Mouse (Mus musculus): ENCODE measurements at regions not wholly inside any gene's neighbourhood (a gene's known extent, or its start where the extent isn't known, plus 50 kb on each side); places are given as distances from the start of the nearest gene placed in this dataset.

- DNase-seq (ENCODE audit: low spot score): no peak
Measured at GRCm38 (mm10) chr7:36420741-36421140, 277.2 kb upstream of the Tshz3 start.

DNA sequence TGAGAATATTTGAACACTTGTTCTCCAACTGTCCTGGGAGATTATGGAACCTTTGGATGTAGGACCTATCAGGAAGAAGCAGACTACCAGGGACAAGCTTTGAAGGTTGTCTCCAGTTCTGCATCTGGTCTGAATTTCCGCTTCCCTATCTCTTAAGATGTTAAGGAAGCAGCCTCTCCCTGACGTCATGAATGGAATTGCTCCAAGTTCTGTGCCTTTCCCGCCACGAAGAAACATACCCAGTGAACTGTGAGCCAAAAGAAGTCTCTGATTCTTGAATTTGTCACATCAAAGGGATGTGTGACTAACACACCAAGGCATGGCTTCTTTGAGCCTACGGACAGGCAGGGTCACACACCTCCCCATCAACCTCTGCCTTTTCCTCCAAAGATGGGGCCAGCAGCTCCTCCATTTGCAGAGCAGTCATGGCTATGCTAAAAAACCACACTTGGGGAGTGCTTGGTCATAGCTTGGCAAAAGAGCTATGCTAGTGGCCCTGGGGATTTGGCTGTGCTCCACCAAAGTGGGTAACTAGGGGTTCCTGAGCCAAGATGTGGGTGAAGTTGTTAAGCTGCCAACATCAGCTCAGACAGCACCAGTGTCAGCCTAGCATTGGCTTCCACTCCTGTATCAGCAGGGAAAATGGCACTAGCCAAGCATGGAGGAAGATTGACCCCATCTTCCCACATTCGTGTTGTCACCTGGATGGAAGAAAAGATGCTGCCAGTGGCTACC is 248.6 kb upstream of the Tshz3 start:
- DNase-seq (ENCODE audit: low spot score): no peak

DNA sequence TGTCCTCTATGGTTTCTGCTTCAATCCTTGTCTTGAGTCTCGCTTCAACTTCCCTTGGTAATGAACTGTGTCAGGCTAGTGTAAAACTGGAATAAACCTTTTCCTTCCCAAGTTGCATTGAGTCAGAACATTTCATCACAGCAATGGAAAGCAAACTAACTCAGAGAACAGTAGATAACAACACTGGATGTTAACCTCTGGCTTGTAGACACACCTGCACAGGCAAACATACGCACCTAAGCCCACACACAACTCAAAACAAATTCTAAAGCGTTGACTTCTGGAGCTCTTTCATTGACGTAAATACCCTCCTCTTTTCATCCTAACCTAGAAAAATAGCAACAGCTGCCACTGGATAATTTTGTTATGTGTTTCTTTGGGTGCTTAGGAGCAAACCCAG is 244.1 kb upstream of the Tshz3 start:
- DNase-seq (ENCODE audit: low spot score): no peak

GRCm38 (mm10) chr7:36456080-36456479 is 241.8 kb upstream of the Tshz3 start:
- DNase-seq (ENCODE audit: low spot score): no peak

- no peak for DNase-seq (ENCODE audit: low spot score)
Measured at GRCm38 (mm10) chr7:36462422-36462833, 235.5 kb upstream of the Tshz3 start.

GRCm38 (mm10) chr7:36469386-36469785 is 228.5 kb upstream of the Tshz3 start:
- no peak for DNase-seq (ENCODE audit: low spot score)

- DNase-seq (ENCODE audit: low spot score): no peak
Measured at GRCm38 (mm10) chr7:36473532-36473931, 224.4 kb upstream of the Tshz3 start.

- no peak for DNase-seq (ENCODE audit: low spot score)
Measured at GRCm38 (mm10) chr7:36476434-36476833, 221.5 kb upstream of the Tshz3 start.

GRCm38 (mm10) chr7:36476851-36477644 is 220.9 kb upstream of the Tshz3 start:
- DNase-seq (ENCODE audit: low spot score): no peak

DNA sequence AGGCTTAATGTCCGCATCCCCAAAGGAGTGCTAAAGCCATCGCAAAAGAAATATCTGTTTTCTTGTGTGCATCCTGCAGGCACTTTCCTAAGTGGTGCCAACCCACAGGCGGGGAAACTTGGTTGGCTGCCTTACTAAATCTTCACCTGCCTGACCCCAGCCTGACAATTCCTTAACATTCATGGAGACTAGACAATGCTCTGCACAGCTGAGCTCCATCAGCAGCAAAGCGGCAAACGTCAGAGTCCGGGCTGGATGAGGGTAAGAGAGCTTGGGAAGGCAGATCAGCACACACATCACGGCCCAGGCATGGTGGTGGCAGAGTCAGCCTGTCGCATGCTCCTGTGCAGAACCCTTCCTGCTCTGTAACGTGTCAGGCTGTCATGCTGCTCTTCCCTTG is 209.8 kb upstream of the Tshz3 start:
- DNase-seq (ENCODE audit: low spot score): no peak

DNA sequence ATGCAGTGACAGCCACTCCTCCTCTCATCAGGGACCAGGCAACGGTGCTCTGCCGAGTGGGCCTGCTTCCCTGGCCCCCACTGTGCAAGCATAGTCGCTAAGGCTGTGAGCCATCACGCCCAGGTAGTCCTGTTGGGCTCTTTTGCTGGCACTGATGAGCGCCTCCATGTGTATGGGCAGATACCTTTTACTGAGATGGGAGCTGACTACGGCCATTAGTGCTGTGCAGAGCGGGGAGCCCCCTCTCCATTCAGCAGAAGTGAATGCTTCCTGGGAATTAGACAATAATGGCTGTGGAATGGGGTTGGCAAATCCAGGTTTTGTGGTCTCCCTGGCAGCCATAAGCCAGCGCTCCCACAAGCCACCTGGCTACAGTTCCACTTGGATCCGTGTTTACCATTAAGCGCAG is 206.7 kb upstream of the Tshz3 start:
- no peak for DNase-seq (ENCODE audit: low spot score)

- no peak for DNase-seq (ENCODE audit: low spot score)
Measured at GRCm38 (mm10) chr7:36504010-36504875, 193.7 kb upstream of the Tshz3 start.

DNA sequence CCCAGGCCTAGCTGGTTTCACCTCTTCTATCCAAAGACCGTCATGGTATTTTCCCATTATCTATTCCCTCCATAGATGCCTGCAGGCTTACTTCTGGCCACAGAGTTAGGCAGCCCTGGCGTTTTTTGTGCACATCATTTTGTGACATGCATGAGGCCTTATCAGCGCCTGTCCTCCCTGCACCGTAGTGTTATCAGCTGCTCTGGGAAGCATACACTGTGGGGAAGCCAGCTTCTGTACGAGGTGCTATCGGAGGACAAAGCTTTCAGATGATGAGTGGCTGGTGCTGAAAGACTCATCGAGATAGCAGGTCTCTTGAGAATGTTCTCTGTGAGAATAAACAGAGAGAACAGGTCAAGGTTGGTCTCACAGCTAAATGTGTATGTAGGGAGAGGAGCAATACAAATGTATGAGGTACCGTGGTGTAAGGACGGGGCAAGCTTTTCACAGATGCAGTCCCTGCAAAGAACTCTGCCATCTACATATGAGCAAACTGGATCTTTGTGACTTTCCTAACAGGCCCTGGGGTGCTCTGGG is 190.0 kb upstream of the Tshz3 start:
- DNase-seq (ENCODE audit: low spot score): no peak

DNA sequence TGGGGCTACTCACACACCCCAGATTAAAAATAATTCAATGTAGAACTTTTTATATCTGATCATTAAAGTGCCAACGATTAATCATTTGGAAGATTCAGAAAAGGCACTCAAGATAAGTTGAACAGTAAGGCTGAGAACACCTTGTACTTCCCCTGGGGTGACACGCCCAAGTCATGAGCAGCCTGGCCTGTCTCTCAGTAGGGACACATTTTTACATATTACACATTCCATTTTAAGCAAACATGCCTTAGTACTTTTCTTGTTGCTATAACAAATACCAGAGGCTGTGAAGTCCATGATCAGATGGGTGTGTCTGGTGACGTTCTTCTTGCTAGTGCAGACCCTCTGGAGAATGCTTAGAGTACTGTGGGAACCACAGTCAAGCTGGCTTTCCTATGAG is 184.2 kb upstream of the Tshz3 start:
- no peak for DNase-seq (ENCODE audit: low spot score)

DNA sequence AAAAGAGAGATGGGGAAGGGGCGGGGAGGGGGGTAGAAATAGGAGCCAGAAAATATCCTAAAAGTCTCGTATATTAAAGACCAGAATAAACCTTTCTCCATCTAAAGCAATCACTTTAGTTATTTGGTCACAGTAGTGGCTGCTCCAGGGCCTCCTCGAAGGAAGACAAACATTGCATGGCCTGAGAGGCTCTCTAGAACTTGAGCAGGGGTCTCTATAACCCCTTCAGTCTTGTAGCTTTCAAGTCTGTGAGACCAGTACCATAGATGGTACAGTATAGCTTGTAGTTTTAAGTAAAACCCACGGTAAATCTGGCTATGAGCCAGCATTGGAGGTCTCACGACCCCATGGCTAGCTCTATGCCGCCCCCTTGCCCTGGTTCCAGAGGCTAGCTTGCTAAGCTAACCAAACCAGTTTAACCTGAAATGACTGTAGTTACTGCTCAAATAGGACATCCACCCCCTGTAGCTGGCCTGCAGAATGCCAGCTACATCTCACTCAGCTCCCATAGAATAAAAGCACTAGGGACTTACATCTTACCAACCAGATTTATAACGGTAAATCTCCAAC is 181.7 kb upstream of the Tshz3 start:
- DNase-seq (ENCODE audit: low spot score): no peak

- no peak for DNase-seq (ENCODE audit: low spot score)
Measured at GRCm38 (mm10) chr7:36519027-36519426, 178.9 kb upstream of the Tshz3 start.

- DNase-seq (ENCODE audit: low spot score): no peak
Measured at GRCm38 (mm10) chr7:36522960-36523359, 175.0 kb upstream of the Tshz3 start.

- no peak for DNase-seq (ENCODE audit: low spot score)
Measured at GRCm38 (mm10) chr7:36526148-36526547, 171.8 kb upstream of the Tshz3 start.

GRCm38 (mm10) chr7:36526692-36527091 is 171.2 kb upstream of the Tshz3 start:
- DNase-seq (ENCODE audit: low spot score): no peak

DNA sequence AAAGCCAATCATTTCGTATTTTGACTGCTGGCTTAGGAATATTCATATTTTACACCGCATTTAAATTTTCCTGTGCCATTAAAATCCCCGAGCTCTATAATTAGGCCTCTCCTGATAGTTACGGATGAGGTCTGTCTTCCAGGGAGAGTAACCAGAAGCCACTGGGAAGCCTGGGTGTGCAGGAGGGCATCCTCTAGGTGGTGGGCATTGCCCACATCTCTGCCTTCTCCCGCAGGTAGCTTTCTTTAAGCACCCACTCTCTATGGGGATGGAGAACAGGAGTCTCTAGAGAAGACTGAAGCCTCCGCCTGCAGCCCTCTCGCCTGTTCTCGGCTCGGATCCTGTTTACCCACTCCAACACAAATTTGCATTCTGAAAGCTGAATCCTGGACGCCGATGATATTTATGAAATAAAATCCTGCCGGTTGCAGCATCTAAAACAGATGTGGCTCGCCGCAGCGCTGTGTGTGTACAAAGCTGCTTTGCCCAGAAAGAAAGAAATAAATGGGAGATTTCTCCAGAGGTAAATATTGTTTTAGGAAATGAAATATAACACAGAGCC is 168.3 kb upstream of the Tshz3 start:
- DNase-seq (ENCODE audit: low spot score): no peak

- no peak for DNase-seq (ENCODE audit: low spot score)
Measured at GRCm38 (mm10) chr7:36531559-36531958, 166.4 kb upstream of the Tshz3 start.

GRCm38 (mm10) chr7:36538111-36538510 is 159.8 kb upstream of the Tshz3 start:
- no peak for DNase-seq (ENCODE audit: low spot score)
